15 mouse cellular contexts compared by ENCODE assay signal in the genomic region with DNA sequence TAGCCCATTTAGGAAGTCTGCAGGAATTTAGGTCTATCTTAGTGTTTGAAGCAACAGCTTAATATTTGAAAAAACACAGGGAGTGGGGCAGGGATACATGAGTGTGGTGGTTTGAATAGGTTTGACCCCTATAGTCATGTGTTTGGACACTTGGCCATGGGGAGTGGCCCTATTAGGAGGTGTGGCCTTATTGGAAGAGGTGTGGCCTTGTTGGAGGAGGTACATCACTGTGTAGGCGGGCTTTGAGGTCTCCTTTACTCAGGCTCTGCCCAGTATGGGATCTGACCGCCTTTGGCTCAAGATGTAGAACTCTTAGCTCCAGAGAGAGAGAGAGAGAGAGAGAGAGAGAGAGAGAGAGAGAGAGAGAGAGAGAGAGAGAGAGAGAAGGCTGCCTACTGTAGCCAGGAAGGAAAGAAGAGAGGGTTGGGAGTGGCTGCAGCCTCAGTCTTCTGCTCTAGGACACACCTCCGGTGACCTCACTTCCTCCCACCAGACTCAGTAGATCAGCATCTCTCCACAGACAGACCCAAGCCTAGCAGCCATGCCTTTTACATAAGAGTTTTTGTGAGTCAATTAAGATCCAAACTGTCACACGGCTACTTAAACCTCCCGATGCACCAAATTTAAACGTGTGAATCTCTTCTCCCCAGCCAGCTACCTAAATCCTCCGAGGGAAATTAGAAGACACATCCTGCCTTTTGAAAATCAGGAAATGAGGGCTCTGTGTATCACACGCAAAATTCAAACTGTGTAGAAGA.
DNase-seq lines count a peak whose midpoint lies in the region; TF ChIP-seq lines count a peak whose summit lies in the region.
"Had no signal": no experiment of that assay in that cellular context is flagged by ENCODE, and none has a peak within 500 bp of the region (broad histone marks: within the 10 kb centered on the region; RNA-seq: fewer than 3 reads in every experiment).

No protein-coding gene starts in this region.

- no peak overlapping the region for H3K4me3 ChIP-seq in cortical plate, adult 2 months (ENCODE audit: insufficient read depth, low read length)
- H3K4me3 ChIP-seq: intestine, embryonic 15.5 days had no signal

- peak; percentile 40 to 69 for DNase-seq in frontal cortex, postnatal 36 days (ENCODE audit: low spot score in 2 of 2)
- DNase-seq in frontal cortex, postnatal 10 days (ENCODE audit: low spot score in 2 of 2): no peak
- peak; percentile 76 for DNase-seq in CD4-positive helper T cell, adult 2 months (ENCODE audit: low read depth, low spot score)
- DNase-seq in naive thymus-derived CD4-positive, alpha-beta T cell, adult 2 months (ENCODE audit: low read depth): peak; percentile 85
- no peak for DNase-seq in lung, postnatal 36 days
- no peak for DNase-seq in kidney, postnatal 14 days
- DNase-seq in heart, postnatal 10 days: no peak
- DNase-seq: cerebellum, adult 11-12 months; forebrain, postnatal 0 days; heart, adult 18-20 months; heart, postnatal 14 days; lung, postnatal 10 days had no signal

- no peak for TF ChIP-seq POLR2A in cortical plate, adult 2 months (IDR thresholded peaks at IDR 0.05; ENCODE audit: extremely low read depth, insufficient read depth, low read length)

- H3K27ac ChIP-seq in cortical plate, adult 2 months (ENCODE audit: insufficient read depth, low read length): peak overlapping the region; percentile 36; the same call in 1 of the 2 replicates
- H3K27ac ChIP-seq: intestine, embryonic 15.5 days; liver, embryonic 14.5 days had no signal

- no peak for TF ChIP-seq CTCF in cortical plate, adult 2 months (IDR thresholded peaks at IDR 0.05; ENCODE audit: extremely low read depth, insufficient read depth, low read length)

- peaks cover 2% of the 10 kb centered on the region for H3K4me1 ChIP-seq in cortical plate, adult 2 months (ENCODE audit: control insufficient read depth, insufficient read depth, low read length)

- intact Hi-C loops in heart, postnatal 10 days (cut with DNase I): no loop called here

Comparison
In these comparisons a context has a peak if more than half of its experiments do, and no peak if none do; other contexts are left out.
1. DNase-seq: peak in frontal cortex, postnatal 36 days (2 of 2), CD4-positive helper T cell, adult 2 months (single experiment) and naive thymus-derived CD4-positive, alpha-beta T cell, adult 2 months (single experiment); none in frontal cortex, postnatal 10 days (0 of 2), lung, postnatal 36 days (single experiment), kidney, postnatal 14 days (single experiment) and heart, postnatal 10 days (0 of 2).